ENCODE assay signal across 8 mouse cellular contexts in the genomic region with DNA sequence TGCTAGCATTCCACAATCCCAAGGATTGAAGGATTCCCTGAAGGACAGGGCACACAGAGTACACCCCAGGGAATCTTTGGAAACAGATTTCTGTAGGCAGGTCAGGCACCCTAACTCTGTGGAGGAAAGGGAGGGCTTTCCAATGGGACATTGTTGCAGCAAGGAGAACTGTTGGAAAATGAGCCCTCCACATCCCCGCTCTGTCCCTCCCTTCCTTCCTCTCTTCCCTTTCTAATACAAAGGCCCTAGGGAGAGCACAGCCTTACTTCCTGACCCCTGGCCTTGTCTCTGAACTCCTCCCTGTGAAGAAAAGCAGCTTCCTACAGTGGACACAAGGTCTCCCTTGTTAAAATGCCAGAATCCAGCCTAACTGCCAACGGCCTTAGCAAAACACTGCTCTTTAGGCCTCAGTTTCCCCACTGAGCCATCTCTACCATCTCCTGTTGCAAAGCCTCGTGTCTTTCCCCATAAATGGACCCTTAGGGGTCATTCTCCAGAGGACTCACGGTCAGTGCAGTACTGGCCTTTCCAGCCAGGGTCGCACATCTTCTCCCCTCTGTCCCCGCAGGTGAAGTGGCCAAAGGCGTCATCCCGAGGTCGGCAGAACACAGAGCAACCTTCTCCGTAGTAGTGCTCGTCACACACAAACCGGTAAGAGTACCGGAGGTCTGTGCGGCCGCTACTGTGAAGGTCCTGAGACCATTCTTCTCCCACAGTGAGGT. TPM values are rescaled to one million over a fixed set of nuclear protein-coding genes. Genes with fewer than 3 reads are reported as not detected.
DNase-seq lines count a peak whose midpoint lies in the region; ATAC-seq lines count a peak whose summit lies in the region.

No protein-coding gene starts in this region.

- H3K4me1 ChIP-seq in limb, embryonic 11.5 days (ENCODE audit: control insufficient read depth, insufficient read depth, low read length), result peaks cover 13% of the 10 kb centered on the region
- H3K4me1 ChIP-seq in limb, embryonic 10.5 days, result peaks cover 37% of the 10 kb centered on the region
- peaks cover 0 to 19% of the 10 kb centered on the region in 2 experiments; a peak in 2 of 4 replicates for H3K4me1 ChIP-seq in heart, embryonic 14.5 days (ENCODE audit: control insufficient read depth in 2 of 2, insufficient read depth in 2 of 2, low read length in 2 of 2)
- peaks cover 24% of the 10 kb centered on the region for H3K4me1 ChIP-seq in limb, embryonic 13.5 days
- peaks cover 58% of the 10 kb centered on the region for H3K4me1 ChIP-seq in neural tube, embryonic 15.5 days

- H3K9ac ChIP-seq in limb, embryonic 11.5 days (ENCODE audit: low read length), result no peak overlapping the region
- no peak overlapping the region for H3K9ac ChIP-seq in heart, embryonic 14.5 days (ENCODE audit: low read length)
- H3K9ac ChIP-seq in limb, embryonic 13.5 days, result no peak overlapping the region
- peak overlapping the region; percentile 90 for H3K9ac ChIP-seq in neural tube, embryonic 15.5 days (replicated peaks)

- H3K4me2 ChIP-seq in limb, embryonic 11.5 days (ENCODE audit: low read depth, severe bottlenecking), result peak overlapping the region; percentile 3; the same call in 1 of the 2 replicates
- H3K4me2 ChIP-seq in heart, embryonic 14.5 days (ENCODE audit: low read length), result peak overlapping the region; percentile 96
- H3K4me2 ChIP-seq in limb, embryonic 13.5 days (replicated peaks), result peak overlapping the region; percentile 31
- H3K4me2 ChIP-seq in neural tube, embryonic 15.5 days, result peak overlapping the region; percentile 82

- no peak for ATAC-seq in limb, embryonic 11.5 days (ENCODE audit: insufficient number of reproducible peaks, low FRiP score, low TSS enrichment, low read depth)
- no peak for ATAC-seq in heart, embryonic 14.5 days (ENCODE audit: insufficient number of reproducible peaks, insufficient read depth, low FRiP score, low read depth)
- no peak for ATAC-seq in limb, embryonic 13.5 days (ENCODE audit: low FRiP score, low read depth)
- ATAC-seq in neural tube, embryonic 15.5 days (ENCODE audit: low FRiP score), result no peak

- no peak overlapping the region for H3K4me3 ChIP-seq in limb, embryonic 11.5 days (ENCODE audit: low read depth, low read length)
- no peak overlapping the region for H3K4me3 ChIP-seq in limb, embryonic 10.5 days
- peak overlapping the region; percentile 30 to 52 for H3K4me3 ChIP-seq in heart, embryonic 14.5 days (ENCODE audit: control insufficient read depth in 1 of 2, insufficient read depth in 1 of 2, low read depth in 1 of 2, low read length in 2 of 2)
- H3K4me3 ChIP-seq in limb, embryonic 13.5 days, result peak overlapping the region; percentile 62
- peak overlapping the region; percentile 84 for H3K4me3 ChIP-seq in neural tube, embryonic 15.5 days (replicated peaks)

- no peaks in the 10 kb centered on the region for H3K36me3 ChIP-seq in limb, embryonic 11.5 days (ENCODE audit: control insufficient read depth, insufficient read depth, low read length)
- H3K36me3 ChIP-seq in limb, embryonic 10.5 days, result 0 out of 2 replicates have a peak, but pooled peaks cover 3% of the 10 kb centered on the region
- H3K36me3 ChIP-seq in heart, embryonic 14.5 days (ENCODE audit: control insufficient read depth, insufficient read depth, low read length), result no peaks in the 10 kb centered on the region
- H3K36me3 ChIP-seq in limb, embryonic 13.5 days, result peaks cover 5% of the 10 kb centered on the region; the same call in 1 of the 2 replicates
- H3K36me3 ChIP-seq in neural tube, embryonic 15.5 days, result peaks cover 29% of the 10 kb centered on the region

- H3K27ac ChIP-seq in limb, embryonic 11.5 days (replicated peaks; ENCODE audit: low read depth, low read length), result no peak overlapping the region
- H3K27ac ChIP-seq in limb, embryonic 10.5 days, result no peak overlapping the region
- peak overlapping the region in 1 of 2 experiments; percentile 11; a peak in 2 of 4 replicates for H3K27ac ChIP-seq in heart, embryonic 14.5 days (replicated peaks in 1 of 2; ENCODE audit: control insufficient read depth in 1 of 2, insufficient read depth in 1 of 2, low read depth in 2 of 2, low read length in 2 of 2)
- H3K27ac ChIP-seq in limb, embryonic 13.5 days, result no peak overlapping the region
- no peak overlapping the region for H3K27ac ChIP-seq in neural tube, embryonic 15.5 days (replicated peaks)

- H3K27me3 ChIP-seq in limb, embryonic 11.5 days (ENCODE audit: control insufficient read depth, insufficient read depth, low read length), result peaks cover 53% of the 10 kb centered on the region
- peaks cover 74% of the 10 kb centered on the region for H3K27me3 ChIP-seq in limb, embryonic 10.5 days (ENCODE audit: low read depth, poor library complexity, severe bottlenecking)
- H3K27me3 ChIP-seq in heart, embryonic 14.5 days (ENCODE audit: control insufficient read depth, insufficient read depth, low read length), result peaks cover 51% of the 10 kb centered on the region
- H3K27me3 ChIP-seq in limb, embryonic 13.5 days, result peaks cover 77% of the 10 kb centered on the region
- no peaks in the 10 kb centered on the region for H3K27me3 ChIP-seq in neural tube, embryonic 15.5 days (replicated peaks)

- DNase-seq in limb, embryonic 11.5 days (ENCODE audit: low spot score), result peak; percentile 20
- no peak for DNase-seq in limb, embryonic 10.5 days (ENCODE audit: low spot score)
- DNase-seq in gastrocnemius, adult 8-10 months (ENCODE audit: low spot score in 2 of 2), result no peak
- DNase-seq in retina, embryonic 14.5 days (ENCODE audit: low spot score), result no peak
- DNase-seq in urinary bladder, adult 2 months (ENCODE audit: low spot score), result no peak

- no peaks in the 10 kb centered on the region for H3K9me3 ChIP-seq in limb, embryonic 11.5 days (ENCODE audit: control insufficient read depth, low read length)
- no peaks in the 10 kb centered on the region for H3K9me3 ChIP-seq in limb, embryonic 10.5 days (replicated peaks)
- H3K9me3 ChIP-seq in heart, embryonic 14.5 days (ENCODE audit: control insufficient read depth, low read length), result no peaks in the 10 kb centered on the region
- H3K9me3 ChIP-seq in limb, embryonic 13.5 days, result no peaks in the 10 kb centered on the region
- no peaks in the 10 kb centered on the region for H3K9me3 ChIP-seq in neural tube, embryonic 15.5 days (replicated peaks)

- WGBS in limb, embryonic 11.5 days, result 55% methylated on average over 15 of the region's 15 CpGs
- WGBS in limb, embryonic 10.5 days, result 57% methylated on average over 15 of the region's 15 CpGs
- 62% methylated on average over 15 of the region's 15 CpGs for WGBS in heart, embryonic 14.5 days
- WGBS in limb, embryonic 13.5 days, result 61% methylated on average over 15 of the region's 15 CpGs
- 64% methylated on average over 15 of the region's 15 CpGs for WGBS in neural tube, embryonic 15.5 days

RNA-seq across cellular contexts. Expression of gene Dll1, which starts 3.6 kb away (rescaled TPM):
- polyA plus RNA-seq in limb, embryonic 11.5 days (2014; fragmentation: Nextera tagmentation; extraction: Ambion mirVana), result 2.9 and 3.3 TPM in 2 replicates
- 1.8 and 3.0 TPM in 2 replicates for polyA plus RNA-seq in limb, embryonic 10.5 days (2016; fragmentation: Nextera tagmentation; extraction: Ambion mirVana)
- polyA plus RNA-seq in heart, embryonic 14.5 days (2014; fragmentation: Nextera tagmentation; extraction: Ambion mirVana), result 4.7 and 4.9 TPM in 2 replicates
- polyA plus RNA-seq in limb, embryonic 13.5 days (2015; fragmentation: Nextera tagmentation; extraction: Ambion mirVana), result 7.0 and 7.1 TPM in 2 replicates
- polyA plus RNA-seq in neural tube, embryonic 15.5 days (2015; fragmentation: Nextera tagmentation; extraction: Ambion mirVana), result 11.7 and 14.1 TPM in 2 replicates
- 1 to 10 TPM; 1.4 to 4.0 (median 2.1) TPM for total RNA-seq in gastrocnemius, adult 8-10 months (2022)
- 8.7 and 9.4 TPM in 2 replicates for polyA plus RNA-seq in urinary bladder, adult 2 months (2012; rRNA removed)

RNA-seq across cellular contexts. Expression of gene Fam120b, which starts 22.9 kb away (rescaled TPM):
- polyA plus RNA-seq in limb, embryonic 11.5 days (2014; fragmentation: Nextera tagmentation; extraction: Ambion mirVana), result 27.2 and 29.1 TPM in 2 replicates
- polyA plus RNA-seq in limb, embryonic 10.5 days (2016; fragmentation: Nextera tagmentation; extraction: Ambion mirVana), result 22.2 and 27.6 TPM in 2 replicates
- 16.5 and 17.5 TPM in 2 replicates for polyA plus RNA-seq in heart, embryonic 14.5 days (2014; fragmentation: Nextera tagmentation; extraction: Ambion mirVana)
- polyA plus RNA-seq in limb, embryonic 13.5 days (2015; fragmentation: Nextera tagmentation; extraction: Ambion mirVana), result 32.8 and 34.5 TPM in 2 replicates
- polyA plus RNA-seq in neural tube, embryonic 15.5 days (2015; fragmentation: Nextera tagmentation; extraction: Ambion mirVana), result 43.0 and 44.5 TPM in 2 replicates
- 10 to 100 TPM in 3 of 4 experiments, 1 to 10 TPM in 1; 9.5 to 12.1 (median 10.5) TPM for total RNA-seq in gastrocnemius, adult 8-10 months (2022)
- 16.9 and 18.1 TPM in 2 replicates for polyA plus RNA-seq in urinary bladder, adult 2 months (2012; rRNA removed)

Comparison
In these comparisons a context has a peak if more than half of its experiments do, and no peak if none do; other contexts are left out.
1. H3K4me3 ChIP-seq: peak in heart, embryonic 14.5 days (2 of 2), limb, embryonic 13.5 days (single experiment) and neural tube, embryonic 15.5 days (single experiment); none in limb, embryonic 11.5 days (single experiment) and limb, embryonic 10.5 days (single experiment).
2. H3K4me2 ChIP-seq: peak in every context shown above with its lines; median percentile 96 in heart, embryonic 14.5 days; 82 in neural tube, embryonic 15.5 days; 31 in limb, embryonic 13.5 days; 3 in limb, embryonic 11.5 days.